8 mouse cellular contexts compared by ENCODE assay signal in the genomic region with DNA sequence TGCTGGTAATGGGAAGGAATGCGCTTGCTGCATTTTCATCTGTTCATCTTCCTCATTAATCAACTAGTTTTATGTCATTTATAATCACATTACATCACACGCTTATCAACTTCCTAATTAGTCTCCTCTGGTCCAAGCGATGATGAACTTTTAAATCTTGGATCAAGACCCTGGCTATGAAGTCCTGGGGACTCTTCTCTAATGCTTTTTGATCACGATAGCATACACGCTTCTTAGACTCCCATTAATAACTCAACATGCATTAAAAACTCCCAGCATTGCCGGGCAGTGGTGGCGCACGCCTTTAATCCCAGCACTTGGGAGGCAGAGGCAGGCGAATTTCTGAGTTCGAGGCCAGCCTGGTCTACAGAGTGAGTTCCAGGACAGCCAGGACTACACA. TPM values are rescaled to one million over a fixed set of nuclear protein-coding genes. Genes with fewer than 3 reads are reported as not detected.
DNase-seq lines count a peak whose midpoint lies in the region; ATAC-seq and TF ChIP-seq lines count a peak whose summit lies in the region.

No protein-coding gene starts in this region.

- H3K9me3 ChIP-seq in embryonic facial prominence, embryonic 15.5 days (replicated peaks): no peaks in the 10 kb centered on the region
- no peaks in the 10 kb centered on the region for H3K9me3 ChIP-seq in intestine, embryonic 16.5 days (ENCODE audit: control insufficient read depth, low read length)
- no peaks in the 10 kb centered on the region for H3K9me3 ChIP-seq in neural tube, embryonic 13.5 days

- no peak for TF ChIP-seq POLR2A in liver, adult 2 months (IDR thresholded peaks at IDR 0.05; ENCODE audit: extremely low read depth, insufficient read depth, low read length)

- peaks cover 6% of the 10 kb centered on the region; the same call in 1 of the 2 replicates for H3K79me2 ChIP-seq in liver, adult 2 months (ENCODE audit: control insufficient read depth, insufficient read depth, low read length)

- no peak for ATAC-seq in embryonic facial prominence, embryonic 15.5 days (ENCODE audit: insufficient number of reproducible peaks, low FRiP score, low TSS enrichment, low read depth)
- ATAC-seq in intestine, embryonic 16.5 days: peak; percentile 12
- no peak for ATAC-seq in neural tube, embryonic 13.5 days (ENCODE audit: low read depth)

- no peaks in the 10 kb centered on the region for H3K27me3 ChIP-seq in liver, adult 2 months (ENCODE audit: control insufficient read depth, insufficient read depth, low read length)
- H3K27me3 ChIP-seq in embryonic facial prominence, embryonic 15.5 days: no peaks in the 10 kb centered on the region
- no peaks in the 10 kb centered on the region for H3K27me3 ChIP-seq in intestine, embryonic 16.5 days (replicated peaks; ENCODE audit: control insufficient read depth, insufficient read depth, low read length)
- H3K27me3 ChIP-seq in neural tube, embryonic 13.5 days: no peaks in the 10 kb centered on the region

- H3K4me3 ChIP-seq in liver, adult 2 months (ENCODE audit: insufficient read depth, low read depth, low read length): peak overlapping the region; percentile 79
- H3K4me3 ChIP-seq in embryonic facial prominence, embryonic 15.5 days (replicated peaks): peak overlapping the region; percentile 85
- peak overlapping the region; percentile 75 for H3K4me3 ChIP-seq in intestine, embryonic 16.5 days (ENCODE audit: low read length)
- peak overlapping the region; percentile 71 for H3K4me3 ChIP-seq in neural tube, embryonic 13.5 days

- peaks cover 23% of the 10 kb centered on the region for H3K36me3 ChIP-seq in liver, adult 2 months (ENCODE audit: control insufficient read depth, insufficient read depth, low read length)
- H3K36me3 ChIP-seq in embryonic facial prominence, embryonic 15.5 days: peaks cover 25% of the 10 kb centered on the region
- H3K36me3 ChIP-seq in intestine, embryonic 16.5 days (ENCODE audit: control insufficient read depth, insufficient read depth, low read length): peaks cover 8% of the 10 kb centered on the region; the same call in 1 of the 2 replicates
- H3K36me3 ChIP-seq in neural tube, embryonic 13.5 days: peaks cover 32% of the 10 kb centered on the region

- peaks cover 18% of the 10 kb centered on the region for H3K4me1 ChIP-seq in liver, adult 2 months (ENCODE audit: control insufficient read depth, insufficient read depth, low read length)
- peaks cover 3% of the 10 kb centered on the region for H3K4me1 ChIP-seq in embryonic facial prominence, embryonic 15.5 days
- peaks cover 11% of the 10 kb centered on the region for H3K4me1 ChIP-seq in intestine, embryonic 16.5 days (ENCODE audit: control insufficient read depth, insufficient read depth, low read length)
- peaks cover 27% of the 10 kb centered on the region for H3K4me1 ChIP-seq in neural tube, embryonic 13.5 days (replicated peaks)

- no peak for DNase-seq in liver, adult 2 months (ENCODE audit: extremely low read depth, low read depth, low spot score)
- no peak for DNase-seq in liver
- DNase-seq in thymus, postnatal 10 days (ENCODE audit: low spot score in 2 of 2): no peak
- DNase-seq in retina, embryonic 14.5 days (ENCODE audit: low spot score): no peak
- no peak for DNase-seq in cerebellum, adult 9-10 months

- peak overlapping the region; percentile 65 for H3K4me2 ChIP-seq in embryonic facial prominence, embryonic 15.5 days (replicated peaks)
- peak overlapping the region; percentile 54 for H3K4me2 ChIP-seq in intestine, embryonic 16.5 days (ENCODE audit: low read depth, low read length)
- H3K4me2 ChIP-seq in neural tube, embryonic 13.5 days: peak overlapping the region; percentile 90

- 16% methylated on average over 10 of the region's 10 CpGs for WGBS in liver, adult 2 months
- WGBS in embryonic facial prominence, embryonic 15.5 days: 18% methylated on average over 10 of the region's 10 CpGs
- WGBS in intestine, embryonic 16.5 days: 18% methylated on average over 10 of the region's 10 CpGs
- WGBS in neural tube, embryonic 13.5 days: 28% methylated on average over 10 of the region's 10 CpGs

- H3K27ac ChIP-seq in liver, adult 2 months (replicated peaks; ENCODE audit: insufficient read depth, low read depth, low read length): no peak overlapping the region; the same call in 1 of the 2 replicates
- 0 out of 2 replicates have a peak overlapping the region, but pooled peaks have one; percentile 84 for H3K27ac ChIP-seq in embryonic facial prominence, embryonic 15.5 days (replicated peaks)
- no peak overlapping the region; the same call in 1 of the 2 replicates for H3K27ac ChIP-seq in intestine, embryonic 16.5 days (ENCODE audit: low read length)
- H3K27ac ChIP-seq in neural tube, embryonic 13.5 days (replicated peaks): peak overlapping the region; percentile 61; the same call in 1 of the 2 replicates

- H3K9ac ChIP-seq in liver, adult 2 months (ENCODE audit: low read depth, low read length): peak overlapping the region; percentile 3; the same call in 1 of the 2 replicates
- peak overlapping the region; percentile 49 for H3K9ac ChIP-seq in embryonic facial prominence, embryonic 15.5 days
- H3K9ac ChIP-seq in intestine, embryonic 16.5 days (ENCODE audit: low read depth, low read length): peak overlapping the region; percentile 75
- peak overlapping the region; percentile 75 for H3K9ac ChIP-seq in neural tube, embryonic 13.5 days

- no peak for TF ChIP-seq CTCF in liver, adult 2 months (IDR thresholded peaks at IDR 0.05; ENCODE audit: low read depth, low read length)

RNA-seq across cellular contexts. Expression of a gene that starts 0.5 kb away (rescaled TPM):
- total RNA-seq in liver, adult 2 months (2014; rRNA removed): 9.3 and 15.2 TPM in 2 replicates
- 6.4 and 8.6 TPM in 2 replicates for polyA plus RNA-seq in liver, adult 2 months (2012; rRNA removed)
- 29.3 and 30.1 TPM in 2 replicates for polyA plus RNA-seq in embryonic facial prominence, embryonic 15.5 days (2015; fragmentation: Nextera tagmentation; extraction: Ambion mirVana)
- 21.9 and 22.9 TPM in 2 replicates for polyA plus RNA-seq in intestine, embryonic 16.5 days (2015; fragmentation: Nextera tagmentation; extraction: Ambion mirVana)
- 18.5 and 19.4 TPM in 2 replicates for polyA plus RNA-seq in neural tube, embryonic 13.5 days (2015; fragmentation: Nextera tagmentation; extraction: Ambion mirVana)

RNA-seq across cellular contexts. Expression of a gene that starts 0.8 kb away (rescaled TPM):
- total RNA-seq in liver, adult 2 months (2014; rRNA removed): 48.4 and 58.9 TPM in 2 replicates
- 8.1 and 9.1 TPM in 2 replicates for polyA plus RNA-seq in liver, adult 2 months (2012; rRNA removed)
- 81.6 and 86.1 TPM in 2 replicates for polyA plus RNA-seq in embryonic facial prominence, embryonic 15.5 days (2015; fragmentation: Nextera tagmentation; extraction: Ambion mirVana)
- 91.3 and 102 TPM in 2 replicates for polyA plus RNA-seq in intestine, embryonic 16.5 days (2015; fragmentation: Nextera tagmentation; extraction: Ambion mirVana)
- 81.9 and 84.4 TPM in 2 replicates for polyA plus RNA-seq in neural tube, embryonic 13.5 days (2015; fragmentation: Nextera tagmentation; extraction: Ambion mirVana)

Comparison
In these comparisons a context has a peak if more than half of its experiments do, and no peak if none do; other contexts are left out.
1. H3K27ac ChIP-seq: peak in embryonic facial prominence, embryonic 15.5 days (single experiment) and neural tube, embryonic 13.5 days (single experiment); none in liver, adult 2 months (single experiment) and intestine, embryonic 16.5 days (single experiment).
2. H3K9ac ChIP-seq: peak in every context shown above with its lines; median percentile 75 in intestine, embryonic 16.5 days; 75 in neural tube, embryonic 13.5 days; 49 in embryonic facial prominence, embryonic 15.5 days; 3 in liver, adult 2 months.
3. Peak in every context shown above with its lines, with median percentiles within 50 percentile points of each other: H3K4me3 ChIP-seq and H3K4me2 ChIP-seq.